Mouse (Mus musculus) liver, embryonic 14.5 days (tissue): ENCODE data around the gene Ten1. TPM values are rescaled to one million over a fixed set of nuclear protein-coding genes. Genes with fewer than 3 reads are reported as not detected.

Source experiments
- ATAC-seq: fragments of 200-750 bp; cut with Nextera tagmentation; 2 replicates; pipeline ENCODE4 v1.8.0; 2017; ENCODE audit warnings: moderate number of reproducible peaks, mild to moderate bottlenecking, moderate library complexity; ENCODE audit not compliant: insufficient read depth
- DNase-seq, 3 experiments: peaks; one replicate each; pipeline ENCODE4 v3.0.0-alpha.2; 2012 to 2013; ENCODE audit warnings: low read depth in 3 of 3, low spot score in 3 of 3
- H3K27ac ChIP-seq: fragments of 300-500 bp; sonication (generic); 2 replicates; pipeline ENCODE4 v1.5.1; 2014; ENCODE audit warnings: moderate library complexity, mild to moderate bottlenecking, control low read depth, inconsistent platforms
- H3K27me3 ChIP-seq: fragments of 300-500 bp; sonication (generic); 2 replicates; pipeline ENCODE4 v1.6.1; 2014; ENCODE audit warnings: mild to moderate bottlenecking, low read length, moderate library complexity; ENCODE audit not compliant: control insufficient read depth, insufficient read depth
- H3K36me3 ChIP-seq: fragments of 300-500 bp; sonication (generic); replicated peaks from 2 replicates; pipeline ENCODE4 v1.6.1; 2014; ENCODE audit warnings: low read depth; ENCODE audit not compliant: control insufficient read depth, insufficient read depth
- H3K4me1 ChIP-seq, 2 experiments: fragments of 200-500 bp in 1 of 2; fragments of 300-500 bp in 1 of 2; sonication (generic) in 1 of 2; replicated peaks; 2 replicates each; pipeline ENCODE4 v1.6.1; 2012 to 2014; ENCODE audit warnings: antibody characterized with exemption in 1 of 2, inconsistent platforms in 1 of 2, low read length in 1 of 2; ENCODE audit not compliant: control insufficient read depth in 2 of 2, insufficient read depth in 2 of 2
- H3K4me2 ChIP-seq: fragments of 300-500 bp; sonication (generic); 2 replicates; pipeline ENCODE4 v1.6.1; 2014; ENCODE audit warnings: low read depth, mild to moderate bottlenecking, control low read depth, moderate library complexity
- H3K4me3 ChIP-seq, 2 experiments: fragments of 200-500 bp in 1 of 2; fragments of 300-500 bp in 1 of 2; sonication (generic) in 1 of 2; 2 replicates each; pipeline ENCODE4 v1.5.1; 2012 to 2014; ENCODE audit warnings: low read depth in 2 of 2, low read length in 2 of 2, mild to moderate bottlenecking in 2 of 2, control low read depth in 1 of 2, inconsistent platforms in 1 of 2, moderate library complexity in 1 of 2; ENCODE audit not compliant: insufficient read depth in 1 of 2
- H3K9ac ChIP-seq: fragments of 300-500 bp; sonication (generic); replicated peaks from 2 replicates; pipeline ENCODE4 v1.6.1; 2014; ENCODE audit warnings: mild to moderate bottlenecking, control low read depth, moderate library complexity
- H3K9me3 ChIP-seq: fragments of 300-500 bp; sonication (generic); 2 replicates; pipeline ENCODE4 v1.6.1; 2016; ENCODE audit warnings: low read length, mixed read lengths; ENCODE audit not compliant: control insufficient read depth
- CTCF ChIP-seq: IDR thresholded peaks from 2 replicates; pipeline ENCODE4 v1.5.1; 2016; ENCODE audit warnings: antibody characterized with exemption, low read depth, control low read depth
- EP300 ChIP-seq: IDR thresholded peaks from 2 replicates; pipeline ENCODE4 v1.6.1; 2016; ENCODE audit warnings: antibody characterized with exemption, low read depth
- WGBS: fragments of 180-500 bp; shearing (Covaris S2); extraction: QIAGEN DNeasy Blood & Tissue Kit; methylation state at CpG from one replicate; pipeline ENCODE4 v1.1.7; 2014; ENCODE audit not compliant: insufficient replicate concordance; 5-methylcytosine and 5-hydroxymethylcytosine counted together
- polyA plus RNA-seq, 2 experiments: library from polyadenylated mRNA; depleted of rRNA in 1 of 2; stranded (reverse) in 1 of 2; unstranded in 1 of 2; fragments of >200 nt; fragmentation: Nextera tagmentation in 1 of 2; extraction: Ambion mirVana in 1 of 2; gene quantifications; 2 replicates each; pipeline versions ENCODE4 v1.2.1 to v1.2.3; 2012 to 2014

Gene Ten1
- polyA plus RNA-seq, 2 experiments: 19.6 to 27.3 TPM

DNA sequence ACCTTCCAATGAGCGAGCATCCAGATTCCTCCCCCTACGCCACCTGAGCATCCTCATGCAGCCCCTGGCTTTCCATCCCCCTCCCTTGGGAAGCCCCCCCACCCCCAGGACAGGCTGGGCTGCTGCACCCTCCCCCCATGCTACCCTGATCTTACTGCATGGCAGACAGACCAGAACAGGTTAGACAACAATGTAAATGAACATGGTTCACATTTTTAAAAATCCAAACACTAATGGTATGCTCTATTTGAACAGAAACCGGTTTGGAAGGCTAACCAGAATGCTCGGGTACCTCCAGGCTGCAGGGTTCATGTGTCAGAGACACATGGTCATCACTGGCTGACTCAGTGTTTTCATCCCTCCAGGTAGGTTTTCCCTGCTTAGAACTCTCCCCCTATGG lies 30.0 kb downstream of the Ten1 start:
- Histone ChIP-seq H3K27me3 (peaks cover 6% of the 10 kb centered on the region), H3K9ac (no peak overlapping the region), H3K9me3 (no peaks in the 10 kb centered on the region), H3K4me2 (no peak overlapping the region), H3K4me1 (no peaks in the 10 kb centered on the region), H3K4me3 (no peak overlapping the region), H3K27ac (no peak overlapping the region), H3K36me3 (no peaks in the 10 kb centered on the region)
- DNase-seq: no peak
- WGBS: 55% methylated on average over 4 of the region's 4 CpGs
- no peak for ATAC-seq
- TF ChIP-seq EP300 (no peak), CTCF (no peak)

DNA sequence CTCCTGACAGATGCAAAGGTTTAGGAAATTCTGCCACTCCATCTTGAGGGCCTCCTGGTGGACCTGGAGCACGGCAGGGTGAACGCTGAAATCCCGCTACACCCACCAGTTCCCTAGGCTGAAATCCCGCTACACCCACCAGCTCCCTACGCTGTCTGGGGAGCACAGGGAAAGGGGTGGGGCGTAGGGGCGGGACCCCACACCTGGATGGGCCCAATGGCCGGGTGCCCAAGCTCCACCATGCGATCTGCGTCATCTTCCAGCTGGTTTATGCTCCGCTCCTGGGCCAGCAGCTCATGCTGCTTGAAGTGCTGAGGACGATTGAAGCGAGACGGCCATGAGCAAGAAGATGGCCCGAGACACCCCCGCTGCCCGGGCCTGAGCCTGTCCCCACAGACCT lies 33.8 kb downstream of the Ten1 start:
- DNase-seq (no peak), ATAC-seq (no peak)
- H3K4me3 ChIP-seq: no peak overlapping the region
- H3K4me1 ChIP-seq: no peaks in the 10 kb centered on the region
- no peak overlapping the region for H3K4me2 ChIP-seq
- TF ChIP-seq EP300 (no peak), CTCF (no peak)
- H3K9ac ChIP-seq: no peak overlapping the region
- no peaks in the 10 kb centered on the region for H3K36me3 ChIP-seq
- H3K27me3 ChIP-seq: no peaks in the 10 kb centered on the region
- no peak overlapping the region for H3K27ac ChIP-seq
- H3K9me3 ChIP-seq: no peaks in the 10 kb centered on the region
- WGBS: 42% methylated on average over 17 of the region's 17 CpGs

DNA sequence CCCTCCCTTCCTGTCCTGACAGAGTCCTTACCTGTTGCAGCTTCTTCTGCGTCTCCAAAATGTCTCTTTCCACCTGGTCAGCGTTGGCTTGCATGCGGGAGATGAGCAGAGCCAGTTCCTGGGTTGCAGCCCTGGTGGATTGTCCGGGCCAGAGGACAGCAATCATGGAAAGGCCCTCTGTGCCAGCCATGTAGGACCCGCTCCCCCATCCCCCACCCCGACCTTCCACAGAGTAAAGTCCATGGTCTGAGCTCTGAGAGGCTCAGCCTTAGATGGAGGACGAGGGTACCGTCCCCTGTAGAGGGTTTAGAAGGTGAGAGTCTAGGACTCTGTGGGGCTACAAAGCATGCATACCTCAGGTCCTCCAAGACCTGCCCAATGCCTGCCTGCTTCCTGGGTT lies 36.2 kb downstream of the Ten1 start:
- no peak for DNase-seq
- Histone ChIP-seq H3K4me3 (no peak overlapping the region), H3K27ac (no peak overlapping the region), H3K4me2 (no peak overlapping the region), H3K36me3 (no peaks in the 10 kb centered on the region), H3K9me3 (no peaks in the 10 kb centered on the region), H3K4me1 (no peaks in the 10 kb centered on the region), H3K9ac (no peak overlapping the region), H3K27me3 (peaks cover 10% of the 10 kb centered on the region; the same call in 1 of the 2 replicates)
- no peak for TF ChIP-seq CTCF
- TF ChIP-seq EP300: no peak
- 61% methylated on average over 8 of the region's 8 CpGs for WGBS
- ATAC-seq: no peak

DNA sequence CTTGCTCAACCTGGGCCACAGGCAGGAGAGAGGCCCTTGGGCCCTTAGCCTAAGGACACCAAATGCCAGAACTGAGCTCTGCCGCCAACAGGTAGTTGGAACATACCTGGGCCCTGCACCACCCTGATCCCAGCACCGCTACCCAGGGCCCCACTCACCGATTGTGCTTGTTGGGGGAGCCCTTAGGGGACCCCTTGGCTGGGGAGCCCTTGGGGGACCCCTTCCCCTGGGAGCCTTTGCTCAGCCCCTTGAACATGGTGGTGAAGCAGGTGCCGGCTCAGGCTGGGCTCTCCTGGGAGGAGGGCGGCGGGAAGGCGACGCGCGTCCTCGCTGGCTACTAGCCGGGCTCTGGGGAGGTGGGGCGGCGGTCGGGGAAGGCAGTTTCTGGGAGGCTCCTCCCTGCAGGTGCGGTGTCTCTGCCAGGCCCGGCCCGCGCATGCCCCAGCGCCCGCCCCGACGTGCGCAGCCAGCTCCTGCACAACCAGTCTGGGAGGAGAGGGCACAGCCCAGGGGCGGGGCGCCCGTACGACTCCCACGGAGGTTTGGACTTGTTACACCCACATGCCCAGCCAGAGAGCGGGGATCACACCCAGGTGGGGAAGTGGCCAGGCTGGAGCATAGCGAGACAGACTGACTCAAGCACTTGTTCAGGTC lies 39.2 kb downstream of the Ten1 start, which contains the start of gene Evpl:
Gene Evpl, minus strand, starts transcription at position 336 of the 654 bp plus-strand sequence.
- DNase-seq: no peak
- 13% methylated on average over 31 of the region's 31 CpGs for WGBS
- no peaks in the 10 kb centered on the region for H3K36me3 ChIP-seq
- H3K4me1 ChIP-seq: no peaks in the 10 kb centered on the region
- peaks cover 10% of the 10 kb centered on the region; the same call in 1 of the 2 replicates for H3K27me3 ChIP-seq
- H3K4me3 ChIP-seq: no peak within 1 kb of the TSS
- H3K9me3 ChIP-seq: no peaks in the 10 kb centered on the region
- peak; percentile 47 for ATAC-seq
- TF ChIP-seq EP300 (no peak), CTCF (no peak)
- no peak within 1 kb of the TSS for H3K9ac ChIP-seq
- H3K27ac ChIP-seq: no peak within 1 kb of the TSS
- H3K4me2 ChIP-seq: peak within 1 kb of the TSS; percentile 31

DNA sequence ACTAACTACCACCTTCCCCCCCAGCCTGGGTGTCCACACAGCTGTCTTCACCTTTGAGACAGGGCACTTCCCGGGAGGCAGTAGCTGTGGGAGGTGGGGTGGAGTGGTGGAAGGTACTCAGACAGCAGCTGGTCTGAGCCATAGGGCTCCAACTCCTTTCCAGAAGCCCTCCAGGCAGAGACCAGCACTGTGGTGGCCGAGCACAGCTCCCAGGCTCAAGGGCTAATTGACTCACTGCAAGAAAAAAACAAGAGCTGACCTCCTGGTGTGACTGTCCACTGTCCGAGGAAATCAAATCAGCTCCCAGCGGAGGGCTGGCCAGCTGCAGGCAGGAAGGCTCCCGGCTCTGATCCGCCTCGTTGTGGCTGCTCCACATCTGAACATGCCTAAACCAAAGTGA lies 41.1 kb downstream of the Ten1 start:
- ATAC-seq: no peak
- Histone ChIP-seq H3K4me1 (no peaks in the 10 kb centered on the region), H3K27ac (no peak overlapping the region), H3K27me3 (peaks cover 10% of the 10 kb centered on the region; the same call in 1 of the 2 replicates), H3K9me3 (no peaks in the 10 kb centered on the region), H3K4me2 (no peak overlapping the region), H3K36me3 (peaks cover 2% of the 10 kb centered on the region; the same call in 1 of the 2 replicates), H3K9ac (no peak overlapping the region), H3K4me3 (no peak overlapping the region)
- 68% methylated on average over 7 of the region's 7 CpGs for WGBS
- no peak for DNase-seq
- TF ChIP-seq EP300 (no peak), CTCF (no peak)
